Mouse (Mus musculus) C2C12 (cell line): ENCODE results near the gene Csnk1g1. TPM values are rescaled to one million over a fixed set of nuclear protein-coding genes. Genes with fewer than 3 reads are reported as not detected.

Source experiments
- H3K27me3 ChIP-seq: one replicate; pipeline ENCODE4 v1.6.1; 2011; ENCODE audit not compliant: control insufficient read depth, insufficient read depth, insufficient read length
- H3K36me3 ChIP-seq: one replicate; pipeline ENCODE4 v1.6.1; 2011; ENCODE audit not compliant: control insufficient read depth, insufficient read depth
- H3K4me3 ChIP-seq: one replicate; pipeline ENCODE4 v1.5.1; 2011; ENCODE audit warnings: mild to moderate bottlenecking, control low read depth; ENCODE audit not compliant: poor library complexity, insufficient read depth, severe bottlenecking
- H3K79me2 ChIP-seq: one replicate; pipeline ENCODE4 v1.6.1; 2011; ENCODE audit not compliant: control insufficient read depth, insufficient read depth
- H3K79me3 ChIP-seq: one replicate; pipeline ENCODE4 v1.6.1; 2011; ENCODE audit warnings: low read depth, control low read depth
- H3ac ChIP-seq: one replicate; pipeline ENCODE3; 2011; ENCODE audit warnings: low read depth; ENCODE audit not compliant: control insufficient read depth, insufficient read length
- CEBPB ChIP-seq: IDR thresholded peaks from one replicate; pipeline ENCODE4 v1.6.1; 2011; ENCODE audit warnings: low read depth, mild to moderate bottlenecking, control low read depth, moderate library complexity
- CTCF ChIP-seq: IDR thresholded peaks from one replicate; pipeline ENCODE4 v1.5.1; 2011; ENCODE audit not compliant: control insufficient read depth, insufficient read depth, insufficient read length
- FOSL1 ChIP-seq: IDR thresholded peaks from one replicate; pipeline ENCODE4 v1.8.0; 2011; ENCODE audit warnings: mild to moderate bottlenecking, low read length; ENCODE audit not compliant: poor library complexity, insufficient read depth, severe bottlenecking
- MAX ChIP-seq: IDR thresholded peaks from one replicate; pipeline ENCODE4 v1.6.1; 2011; ENCODE audit warnings: mild to moderate bottlenecking, control low read depth
- MYOD1 ChIP-seq: IDR thresholded peaks from one replicate; pipeline ENCODE4 v1.6.1; 2011; ENCODE audit warnings: low read depth; ENCODE audit not compliant: control insufficient read depth, insufficient read length
- MYOG ChIP-seq: IDR thresholded peaks from one replicate; pipeline ENCODE4 v1.6.1; 2011; ENCODE audit not compliant: control insufficient read depth, insufficient read length; ENCODE audit errors: extremely low read depth
- USF1 ChIP-seq: IDR thresholded peaks from one replicate; pipeline ENCODE4 v1.6.1; 2011; ENCODE audit warnings: low read depth, mild to moderate bottlenecking, control low read depth, moderate library complexity
- polyA plus RNA-seq: library from polyadenylated mRNA; unstranded; fragments of >200 nt; fragmentation: generic; extraction: Trizol; gene quantifications from one replicate; pipeline ENCODE4 v1.2.1, GENCODE M21; 2012; ENCODE audit warnings: missing spikeins

Csnk1g1 gene
- polyA plus RNA-seq, 1 experiment, result 6.8 TPM

- Histone ChIP-seq H3K27me3 (no peaks in the 10 kb centered on the region), H3K36me3 (peaks cover 20% of the 10 kb centered on the region), H3K79me3 (no peaks in the 10 kb centered on the region), H3K4me3 (no peak overlapping the region), H3ac (no peak overlapping the region), H3K79me2 (no peaks in the 10 kb centered on the region)
- TF ChIP-seq FOSL1 (no peak), USF1 (no peak), CTCF (no peak), MAX (no peak), CEBPB (no peak), MYOG (no peak), MYOD1 (no peak)
These were observed 161.4 kb downstream of the Csnk1g1 start for GRCm38 (mm10) chr9:66070151-66070550.

- no peaks in the 10 kb centered on the region for H3K79me2 ChIP-seq
- TF ChIP-seq MYOG (no peak), USF1 (no peak), CEBPB (no peak), MAX (no peak), MYOD1 (no peak), CTCF (no peak), FOSL1 (no peak)
These were observed 164.0 kb downstream of the Csnk1g1 start for GRCm38 (mm10) chr9:66072754-66073153.

GRCm38 (mm10) chr9:66078072-66078471, 169.3 kb downstream of the Csnk1g1 start:
- no peak overlapping the region for H3ac ChIP-seq
- H3K79me3 ChIP-seq, result no peaks in the 10 kb centered on the region
- no peak overlapping the region for H3K4me3 ChIP-seq
- no peaks in the 10 kb centered on the region for H3K79me2 ChIP-seq
- no peaks in the 10 kb centered on the region for H3K27me3 ChIP-seq
- H3K36me3 ChIP-seq, result no peaks in the 10 kb centered on the region
- TF ChIP-seq MYOG (no peak), MAX (no peak), USF1 (no peak), CEBPB (no peak), MYOD1 (no peak), FOSL1 (no peak), CTCF (no peak)

More at GRCm38 (mm10) chr9:66072754-66073153, 164.0 kb downstream of the Csnk1g1 start:
- Histone ChIP-seq H3ac (no peak overlapping the region), H3K27me3 (no peaks in the 10 kb centered on the region), H3K4me3 (no peak overlapping the region), H3K36me3 (no peaks in the 10 kb centered on the region), H3K79me3 (no peaks in the 10 kb centered on the region)

GRCm38 (mm10) chr9:66078493-66078892, 169.8 kb downstream of the Csnk1g1 start:
- no peaks in the 10 kb centered on the region for H3K36me3 ChIP-seq
- H3K27me3 ChIP-seq, result no peaks in the 10 kb centered on the region
- no peak overlapping the region for H3ac ChIP-seq
- H3K4me3 ChIP-seq, result no peak overlapping the region
- H3K79me3 ChIP-seq, result no peaks in the 10 kb centered on the region
- TF ChIP-seq MYOD1, result no peak
- TF ChIP-seq MYOG, result no peak
- TF ChIP-seq CEBPB, result no peak
- no peak for TF ChIP-seq MAX
- no peak for TF ChIP-seq CTCF
- TF ChIP-seq FOSL1, result no peak
- TF ChIP-seq USF1, result no peak
- H3K79me2 ChIP-seq, result no peaks in the 10 kb centered on the region

GRCm38 (mm10) chr9:66080804-66081459, 172.2 kb downstream of the Csnk1g1 start:
- TF ChIP-seq CTCF (no peak), USF1 (no peak), MAX (no peak), MYOD1 (no peak), CEBPB (no peak), MYOG (no peak), FOSL1 (no peak)
- Histone ChIP-seq H3K36me3 (no peaks in the 10 kb centered on the region), H3K4me3 (no peak overlapping the region), H3K79me3 (no peaks in the 10 kb centered on the region), H3K79me2 (no peaks in the 10 kb centered on the region), H3K27me3 (no peaks in the 10 kb centered on the region), H3ac (no peak overlapping the region)
